Mouse (Mus musculus): ENCODE results near the gene Epha2.

DNA sequence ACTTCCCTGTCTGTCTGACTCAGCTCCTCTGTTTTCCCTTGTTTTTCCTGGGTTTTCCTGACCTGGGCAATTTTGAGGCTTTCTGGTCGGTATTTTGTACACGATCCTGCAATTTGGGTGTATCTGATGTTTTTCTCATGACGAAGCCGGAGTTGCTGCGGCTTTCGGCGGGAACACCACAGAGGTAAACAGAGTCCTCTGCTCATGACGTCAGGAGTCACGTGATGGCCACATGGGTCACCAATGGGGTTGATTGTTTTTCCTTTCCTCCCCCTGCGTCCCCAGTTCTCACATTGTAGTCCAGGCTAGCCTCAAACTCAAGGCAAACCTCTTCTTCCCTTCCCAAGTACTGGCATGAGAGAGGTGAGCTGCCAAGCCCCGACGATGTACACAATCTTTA, 41.6 kb upstream of the Epha2 start:
- no peak for TF ChIP-seq EP300 (optimal IDR thresholded peaks at IDR 0.05)
- TF ChIP-seq CTCF (IDR thresholded peaks at IDR 0.05; ENCODE audit: low read depth): no peak

Data from stomach, postnatal 0 days (tissue).